Mouse (Mus musculus) testis, adult 2 months (tissue): ENCODE data around the gene Ubr3. TPM values are rescaled to one million over a fixed set of nuclear protein-coding genes. Genes with fewer than 3 reads are reported as not detected.

Experiments
- H3K27ac ChIP-seq: fragments of 200-500 bp; 2 replicates; pipeline ENCODE4 v1.5.1; 2012; ENCODE audit warnings: low read depth, low read length; ENCODE audit not compliant: control insufficient read depth, insufficient read depth
- H3K27me3 ChIP-seq: fragments of 200-500 bp; 2 replicates; pipeline ENCODE4 v1.6.1; 2012; ENCODE audit warnings: mild to moderate bottlenecking, low read length, moderate library complexity; ENCODE audit not compliant: control insufficient read depth, insufficient read depth
- H3K36me3 ChIP-seq: fragments of 200-500 bp; 2 replicates; pipeline ENCODE4 v1.6.1; 2012; ENCODE audit warnings: mild to moderate bottlenecking, low read length; ENCODE audit not compliant: control insufficient read depth, insufficient read depth
- H3K4me1 ChIP-seq: fragments of 200-500 bp; 2 replicates; pipeline ENCODE4 v1.6.1; 2012; ENCODE audit warnings: low read length; ENCODE audit not compliant: control insufficient read depth, insufficient read depth
- H3K4me3 ChIP-seq: fragments of 200-500 bp; 2 replicates; pipeline ENCODE4 v1.5.1; 2012; ENCODE audit warnings: low read depth, mild to moderate bottlenecking, low read length, moderate library complexity, mixed read lengths; ENCODE audit not compliant: control insufficient read depth
- CTCF ChIP-seq: fragments of 200-500 bp; IDR thresholded peaks from 2 replicates; pipeline ENCODE4 v1.5.1; 2012; ENCODE audit warnings: low read depth, mild to moderate bottlenecking, inconsistent platforms, low read length, moderate library complexity; ENCODE audit not compliant: control insufficient read depth, insufficient read depth, insufficient replicate concordance
- POLR2A ChIP-seq: fragments of 200-500 bp; IDR thresholded peaks from 2 replicates; pipeline ENCODE4 v1.6.1; 2012; ENCODE audit warnings: low read depth, mild to moderate bottlenecking, inconsistent platforms, low read length, moderate library complexity; ENCODE audit not compliant: control insufficient read depth
- polyA plus RNA-seq: library from polyadenylated mRNA; depleted of rRNA; stranded (reverse); fragments of >200 nt; gene quantifications from 2 replicates; pipeline ENCODE4 v1.2.3, GENCODE M21; 2012

The Ubr3 gene
- polyA plus RNA-seq, 1 experiment: 9.1 TPM

DNA sequence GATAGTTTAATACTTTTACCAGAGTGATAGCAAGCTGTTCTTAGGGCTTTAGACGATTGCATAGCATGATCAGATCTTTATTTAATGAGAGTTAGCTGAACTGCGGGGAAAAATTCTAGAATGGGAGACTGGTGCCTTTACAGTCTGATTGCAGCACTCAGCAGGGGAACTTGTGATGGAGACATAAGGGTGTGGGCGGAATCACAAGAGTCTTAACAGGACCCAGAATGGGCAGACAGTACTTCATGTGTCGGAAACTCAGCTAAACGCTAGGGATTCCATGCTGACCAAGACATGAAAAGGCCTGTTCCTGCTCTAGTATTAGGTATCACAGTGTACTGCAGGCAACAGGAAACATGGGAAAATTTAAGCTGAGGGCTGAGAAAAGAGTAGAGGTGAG, 128.7 kb downstream of the Ubr3 start:
- Histone ChIP-seq H3K27me3 (no peaks in the 10 kb centered on the region), H3K4me1 (peaks cover 2% of the 10 kb centered on the region; the same call in 1 of the 2 replicates), H3K36me3 (no peaks in the 10 kb centered on the region; the same call in 1 of the 2 replicates), H3K4me3 (no peak overlapping the region), H3K27ac (no peak overlapping the region)
- TF ChIP-seq POLR2A (no peak), CTCF (no peak)

DNA sequence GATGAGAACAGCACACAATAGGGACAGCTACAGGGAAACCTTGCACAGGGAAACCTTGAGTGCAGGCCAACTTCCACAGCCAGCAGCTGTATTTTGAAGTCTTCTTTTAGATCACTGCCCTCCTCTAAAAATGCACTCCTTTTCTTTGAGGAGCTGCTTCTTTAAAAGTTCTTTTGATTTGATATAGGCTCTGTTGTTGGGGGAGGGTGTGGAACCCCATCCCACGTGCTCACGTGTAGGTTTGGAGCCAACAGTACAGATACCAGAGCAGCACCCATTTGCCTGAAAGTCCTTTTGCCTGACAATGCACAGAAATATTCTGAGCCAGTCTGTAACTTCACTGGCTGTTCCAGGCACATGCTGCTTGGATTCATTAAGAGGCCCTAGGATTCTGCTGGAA, 134.4 kb downstream of the Ubr3 start:
- Histone ChIP-seq H3K36me3 (no peaks in the 10 kb centered on the region), H3K4me1 (peaks cover 2% of the 10 kb centered on the region; the same call in 1 of the 2 replicates), H3K4me3 (no peak overlapping the region), H3K27me3 (no peaks in the 10 kb centered on the region), H3K27ac (no peak overlapping the region)
- TF ChIP-seq CTCF: no peak
- no peak for TF ChIP-seq POLR2A

DNA sequence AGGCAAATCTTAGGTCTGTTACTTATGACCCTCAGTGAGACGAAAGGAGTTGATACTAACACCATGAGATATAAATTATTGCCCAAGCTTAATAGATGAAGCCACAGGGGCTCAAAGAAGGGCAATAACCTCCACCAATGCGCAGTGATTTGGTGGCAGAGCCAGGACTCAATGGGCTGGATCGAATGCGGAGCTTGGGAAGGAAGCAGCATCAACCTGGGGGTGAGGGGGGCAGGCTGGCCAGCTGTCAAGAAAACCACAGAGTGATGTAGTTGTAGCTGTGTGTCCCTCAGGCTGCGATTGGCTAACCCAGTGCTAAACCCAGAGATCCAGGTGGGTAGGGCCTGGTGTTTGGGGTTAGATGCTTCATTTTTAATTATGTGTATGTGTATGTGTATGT, 137.8 kb downstream of the Ubr3 start:
- no peak overlapping the region for H3K4me3 ChIP-seq
- H3K27ac ChIP-seq: no peak overlapping the region
- TF ChIP-seq POLR2A: no peak
- TF ChIP-seq CTCF: no peak
- peaks cover 6% of the 10 kb centered on the region for H3K4me1 ChIP-seq
- no peaks in the 10 kb centered on the region for H3K27me3 ChIP-seq
- H3K36me3 ChIP-seq: no peaks in the 10 kb centered on the region

DNA sequence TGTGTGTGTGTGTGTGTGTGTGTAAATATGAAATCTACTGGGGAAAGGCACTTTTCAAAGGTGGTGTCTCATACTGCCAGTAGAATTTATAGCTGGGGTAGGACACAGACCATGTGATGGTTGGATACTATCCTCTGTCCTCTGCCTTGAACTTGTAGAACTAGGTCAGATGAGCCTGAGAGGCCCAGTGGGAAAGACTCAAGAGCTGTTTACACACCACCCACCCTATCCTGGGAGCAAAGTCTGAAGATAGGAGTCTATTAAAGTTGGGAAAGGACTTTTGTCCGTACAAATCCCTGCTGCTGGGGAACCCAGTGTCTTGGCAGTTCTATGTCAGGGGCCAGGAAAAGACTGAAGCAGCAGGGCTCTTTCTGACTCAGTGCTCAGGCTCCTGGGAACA, 138.3 kb downstream of the Ubr3 start:
- Histone ChIP-seq H3K4me3 (no peak overlapping the region), H3K36me3 (no peaks in the 10 kb centered on the region), H3K27ac (no peak overlapping the region), H3K27me3 (no peaks in the 10 kb centered on the region), H3K4me1 (peaks cover 6% of the 10 kb centered on the region)
- TF ChIP-seq CTCF (no peak), POLR2A (no peak)

DNA sequence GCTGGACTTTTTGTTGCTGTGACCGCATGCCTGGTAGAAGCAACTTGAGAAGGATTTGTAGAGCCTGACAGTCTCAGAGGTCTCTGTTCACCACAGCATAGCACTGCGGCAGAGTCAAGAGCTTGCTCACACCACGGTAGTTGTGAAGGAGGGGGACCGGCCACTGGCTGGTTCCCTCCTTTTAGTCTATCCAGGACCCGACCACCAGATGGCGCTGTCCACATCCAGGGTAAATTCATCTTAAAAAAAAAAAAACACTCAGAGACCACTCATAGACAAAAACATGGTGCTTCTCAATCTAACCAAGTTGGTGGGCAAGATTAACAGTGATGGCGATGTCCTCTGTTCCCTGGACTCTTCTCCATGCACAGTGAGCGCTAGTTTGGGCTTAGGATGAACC, 140.2 kb downstream of the Ubr3 start:
- peaks cover 4% of the 10 kb centered on the region for H3K4me1 ChIP-seq
- H3K27me3 ChIP-seq: no peaks in the 10 kb centered on the region
- no peak overlapping the region for H3K4me3 ChIP-seq
- no peaks in the 10 kb centered on the region for H3K36me3 ChIP-seq
- no peak overlapping the region for H3K27ac ChIP-seq
- TF ChIP-seq CTCF: peak; percentile 51; the same call in 1 of the 2 replicates
- no peak for TF ChIP-seq POLR2A

DNA sequence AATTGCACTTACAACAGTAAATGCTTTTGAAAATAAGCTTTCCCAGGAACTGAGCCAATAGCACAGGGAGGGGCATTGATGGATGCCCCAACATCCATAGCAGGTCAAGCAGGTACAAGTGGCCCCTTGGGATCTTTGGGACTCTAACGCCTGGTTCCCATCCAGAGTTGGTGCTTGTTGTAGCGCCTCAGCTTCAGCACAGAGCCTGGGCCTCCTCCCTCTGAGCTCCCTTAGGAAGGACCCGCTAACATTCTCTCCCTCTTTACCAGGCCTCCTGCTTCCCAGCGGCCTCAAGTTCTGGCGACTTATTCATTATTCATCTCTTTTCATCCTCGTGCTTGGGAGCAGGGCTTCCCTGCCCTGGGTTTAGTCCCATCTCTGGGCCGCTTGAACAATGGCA, 141.7 kb downstream of the Ubr3 start, which contains the start of gene Myo3b:
Myo3b (plus strand) TSS at position 375 of the 400 bp plus-strand sequence.
- no peak within 1 kb of the TSS for H3K27ac ChIP-seq
- no peaks in the 10 kb centered on the region for H3K27me3 ChIP-seq
- peaks cover 4% of the 10 kb centered on the region for H3K4me1 ChIP-seq
- H3K4me3 ChIP-seq: no peak within 1 kb of the TSS
- no peak for TF ChIP-seq CTCF
- TF ChIP-seq POLR2A: no peak
- H3K36me3 ChIP-seq: no peaks in the 10 kb centered on the region

DNA sequence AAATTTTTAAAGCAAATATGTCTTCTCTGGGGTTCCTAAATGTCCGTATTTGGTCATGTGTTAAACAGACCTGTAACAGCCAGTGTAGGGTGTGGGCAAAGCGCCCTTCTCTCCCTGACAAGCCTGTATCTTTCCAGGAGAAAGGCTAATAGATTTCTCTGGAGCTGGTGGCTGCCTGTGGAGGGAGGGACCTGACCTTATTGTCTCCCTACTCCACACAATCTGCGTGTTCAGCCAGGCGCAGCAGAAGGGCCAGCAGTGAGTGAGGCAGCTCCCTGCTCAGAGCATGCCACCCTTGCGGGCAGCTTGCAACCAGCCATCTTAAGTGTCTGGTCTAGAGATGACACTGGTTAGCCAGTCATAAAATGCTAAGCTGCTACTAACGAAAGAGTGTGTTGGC, 147.4 kb downstream of the Ubr3 start:
- Histone ChIP-seq H3K27me3 (no peaks in the 10 kb centered on the region), H3K4me3 (no peak overlapping the region), H3K4me1 (no peaks in the 10 kb centered on the region), H3K27ac (no peak overlapping the region), H3K36me3 (no peaks in the 10 kb centered on the region)
- no peak for TF ChIP-seq CTCF

DNA sequence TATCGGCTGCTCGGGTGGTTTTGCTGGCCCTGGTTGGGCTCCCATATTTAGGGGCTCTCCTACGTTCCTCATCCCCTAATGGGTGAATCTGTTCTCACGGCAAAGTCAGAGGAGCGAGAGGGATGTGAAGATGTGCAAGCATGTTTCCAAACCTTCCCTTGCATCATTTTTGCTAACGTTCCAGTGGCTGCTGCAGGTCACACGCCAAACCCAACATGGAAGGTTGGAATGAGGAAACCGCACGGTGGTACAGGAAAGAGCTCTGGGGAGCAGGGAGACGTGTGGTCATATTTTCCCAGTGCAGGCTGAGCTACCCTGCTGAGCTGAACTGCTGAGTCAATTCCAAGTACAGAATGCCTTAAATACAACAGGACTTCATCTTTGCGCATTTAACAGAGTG, 150.8 kb downstream of the Ubr3 start:
- no peak for TF ChIP-seq POLR2A
- no peak for TF ChIP-seq CTCF
- no peaks in the 10 kb centered on the region for H3K36me3 ChIP-seq
- no peaks in the 10 kb centered on the region for H3K4me1 ChIP-seq

More for the DNA sequence above, 150.8 kb downstream of the Ubr3 start:
- no peak overlapping the region for H3K4me3 ChIP-seq
- H3K27me3 ChIP-seq: no peaks in the 10 kb centered on the region
- no peak overlapping the region for H3K27ac ChIP-seq
